Mouse (Mus musculus): Measurements from ENCODE around the gene Olfr31.
A peak's percentile ranks its signal among the peaks of the same experiment; 100 is the strongest.

Gene Olfr31

DNA sequence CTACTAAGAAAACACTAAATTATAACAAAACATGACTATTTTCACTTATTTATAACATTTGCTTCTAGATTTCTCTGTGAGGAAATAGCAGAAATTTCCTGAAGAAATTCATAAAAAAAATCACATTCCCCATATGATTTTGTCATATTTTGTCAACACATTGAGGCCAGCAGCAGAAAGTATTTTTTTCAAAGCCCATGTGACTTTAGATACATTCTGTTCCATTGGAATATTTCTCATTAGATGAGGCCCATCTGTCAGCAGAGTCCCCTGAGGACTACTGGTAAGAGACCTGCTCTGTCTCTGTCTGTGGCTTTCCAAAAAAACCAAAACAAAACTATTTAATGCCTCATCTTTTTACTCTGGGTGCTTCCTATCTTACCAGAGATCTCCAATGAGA is at the start of gene Olfr31:
Gene Olfr31, plus strand, starts transcription at position 301 of the 400 bp plus-strand sequence.
- no peak for DNase-seq

GRCm38 (mm10) chr14:14294426-14294825 is 28.2 kb upstream of the Olfr31 start:
- DNase-seq = peak; percentile 24

DNA sequence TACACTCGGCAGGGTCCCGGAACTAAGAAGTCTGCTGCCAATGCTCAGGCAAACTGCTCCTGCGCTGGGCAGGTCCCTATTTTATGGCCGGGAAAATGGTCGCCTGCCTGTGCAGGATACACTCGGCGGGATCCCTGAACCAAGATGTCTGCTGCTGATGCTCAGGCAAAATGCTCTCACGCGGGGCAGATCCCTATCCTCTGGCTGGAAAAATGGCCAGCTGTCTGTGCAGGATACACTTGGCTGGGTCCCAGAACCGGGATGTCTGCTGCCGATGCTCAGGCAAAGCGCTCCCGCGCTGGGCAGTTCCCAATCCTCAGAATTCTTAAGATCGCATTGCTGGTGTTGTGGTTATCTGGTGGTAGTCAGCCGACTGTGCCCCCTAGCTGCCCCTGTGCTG is 13.7 kb upstream of the Olfr31 start:
- DNase-seq = no peak

- DNase-seq = no peak
Observed at GRCm38 (mm10) chr14:14309416-14309815, 13.2 kb upstream of the Olfr31 start.

DNA sequence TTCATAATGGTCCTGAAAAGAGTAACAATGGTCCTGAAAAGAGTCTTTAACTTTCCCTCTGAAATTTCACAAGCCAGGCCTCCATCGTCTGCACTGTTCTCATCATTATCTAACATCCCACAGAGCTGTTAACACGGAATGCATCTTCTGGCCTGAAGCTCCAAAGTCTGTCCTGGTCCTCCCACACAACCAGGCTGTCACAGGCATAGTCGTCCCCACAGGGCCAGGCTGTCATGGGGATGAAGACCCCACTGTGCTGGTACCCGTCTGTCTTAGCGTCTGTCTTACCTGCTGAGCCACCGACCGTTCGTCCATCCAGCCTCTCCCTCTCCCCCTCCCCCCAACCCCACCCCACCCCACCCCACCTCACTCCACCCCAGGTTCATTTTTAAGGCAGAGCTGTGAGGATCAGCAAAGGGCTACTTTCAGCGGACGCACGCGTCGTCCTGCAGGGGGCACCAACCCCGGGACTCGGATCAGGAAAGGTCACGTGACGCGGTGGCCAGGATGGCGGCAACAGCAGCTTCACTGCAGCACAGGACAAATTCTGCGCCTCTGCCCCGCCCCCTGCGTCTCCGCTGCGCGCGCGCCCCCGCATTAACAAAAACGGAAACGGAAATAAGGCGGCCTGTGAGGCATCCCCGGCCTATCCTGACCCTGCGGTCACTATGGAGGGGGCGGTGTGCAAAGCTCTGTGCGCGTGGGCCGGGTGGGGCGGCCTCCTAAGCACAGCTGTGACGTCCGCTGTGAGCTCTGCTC is 22.7 kb downstream of the Olfr31 start:
- peak; percentile 96 for DNase-seq

GRCm38 (mm10) chr14:14345948-14346812 is 23.6 kb downstream of the Olfr31 start, which contains the start of gene Il3ra:
Gene Il3ra, plus strand, starts transcription at chr14:14346275.
- DNase-seq = peak; percentile 88

GRCm38 (mm10) chr14:14346813-14347100 is 24.1 kb downstream of the Olfr31 start:
- no peak for DNase-seq

DNA sequence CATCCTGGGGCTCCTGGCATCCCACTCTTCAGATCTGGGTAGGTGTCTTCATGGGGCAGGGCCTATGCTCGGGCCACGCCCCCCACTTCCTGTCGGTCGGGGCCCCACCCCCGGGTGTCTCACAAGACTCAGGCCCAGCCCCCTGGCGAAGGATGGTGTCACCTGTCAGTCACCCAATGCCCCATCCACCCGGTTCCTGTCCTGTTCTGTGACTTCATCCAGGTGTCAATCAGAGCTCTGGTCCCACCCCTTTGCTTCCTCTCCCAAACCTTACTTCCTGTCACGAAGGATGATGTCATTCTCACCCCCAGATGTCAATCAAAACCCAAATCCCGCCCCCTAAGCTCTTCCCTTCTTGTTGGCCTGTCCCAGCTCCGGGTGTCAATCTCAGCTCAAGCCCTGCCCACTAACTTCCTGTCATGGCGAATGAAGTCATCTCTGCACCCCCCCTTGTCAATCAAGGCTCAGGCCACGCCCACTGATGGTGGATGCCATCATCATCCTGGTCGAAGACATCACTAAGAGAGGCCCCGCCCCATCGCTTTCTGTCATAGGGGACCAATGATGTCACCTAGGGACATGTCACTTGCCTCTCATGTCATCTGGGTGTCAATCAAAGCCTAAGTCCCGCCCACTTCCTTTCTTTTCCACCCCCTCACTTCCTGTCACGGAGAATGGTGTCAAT is 24.7 kb downstream of the Olfr31 start:
- peak; percentile 45 for DNase-seq

DNA sequence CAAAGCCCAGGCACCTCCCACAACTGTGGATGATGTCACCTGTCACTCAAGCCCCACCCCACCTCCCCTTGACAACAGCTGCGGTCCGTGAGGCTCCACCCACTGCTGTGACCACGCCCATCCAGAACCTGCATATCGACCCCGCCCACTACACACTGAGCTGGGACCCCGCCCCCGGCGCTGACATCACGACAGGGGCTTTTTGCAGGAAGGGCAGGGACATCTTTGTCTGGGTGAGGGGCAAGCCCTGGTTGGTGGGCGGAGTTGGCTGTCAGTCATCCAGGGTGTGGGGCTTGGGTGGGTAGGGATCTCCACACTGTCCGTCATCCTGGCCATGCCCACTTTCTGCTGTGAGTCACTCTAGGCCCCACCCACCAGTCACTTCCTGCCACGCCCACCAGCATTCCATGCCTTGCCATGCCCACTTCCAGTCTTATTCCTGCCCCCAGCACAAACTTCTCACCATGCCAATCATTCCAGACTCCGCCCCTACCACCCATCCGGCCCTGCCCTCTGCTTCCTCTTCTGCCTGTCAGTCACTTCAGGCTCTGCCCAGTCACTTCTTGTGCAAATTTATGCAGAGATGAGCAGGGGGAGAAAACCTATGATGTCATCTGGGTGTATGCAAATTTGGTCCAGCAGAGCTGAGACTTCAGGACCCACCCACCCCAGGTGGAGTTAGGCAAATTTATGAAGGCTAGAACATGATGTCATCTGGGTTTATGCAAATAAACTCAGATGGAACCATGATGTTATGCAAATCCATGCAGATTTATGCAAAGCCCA is 25.4 kb downstream of the Olfr31 start:
- peak; percentile 50 for DNase-seq

- peak; percentile 41 for DNase-seq
Observed at GRCm38 (mm10) chr14:14348674-14349401, 26.2 kb downstream of the Olfr31 start.

DNA sequence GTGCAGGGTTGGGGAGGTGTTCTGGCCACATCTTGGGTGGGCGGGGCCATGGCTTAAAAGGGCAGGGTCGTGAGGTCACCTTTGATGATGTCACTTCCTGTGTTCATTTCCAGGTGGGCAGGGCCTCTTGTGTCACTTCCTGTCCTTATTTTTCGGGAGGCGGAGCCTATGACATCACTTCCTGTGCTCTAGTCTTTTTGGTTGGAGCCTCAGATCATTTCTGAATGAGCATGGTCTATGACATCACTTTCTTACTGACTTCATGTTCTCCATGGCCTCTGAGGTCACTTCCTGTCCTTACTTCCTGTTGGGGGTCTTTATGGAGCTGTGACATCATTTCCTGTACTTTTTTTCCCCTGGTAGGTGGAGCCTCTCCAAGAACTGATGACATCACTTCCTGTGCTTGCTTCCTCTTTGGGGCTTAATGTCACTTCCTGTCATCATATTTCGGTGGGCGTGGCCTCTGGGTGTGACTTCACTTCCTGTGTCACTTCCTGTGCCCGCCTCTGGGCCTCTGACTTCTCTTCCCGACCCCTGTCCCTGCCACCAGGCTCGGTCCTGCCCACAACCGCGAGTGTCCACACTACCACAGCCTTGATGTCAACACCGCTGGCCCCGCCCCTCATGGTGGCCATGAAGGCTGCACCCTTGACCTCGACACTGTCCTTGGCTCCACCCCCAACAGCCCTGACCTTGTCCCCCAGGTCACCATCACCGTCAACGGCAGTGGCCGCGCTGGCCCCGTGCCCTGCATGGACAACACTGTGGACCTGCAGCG is 27.0 kb downstream of the Olfr31 start:
- peak; percentile 25 for DNase-seq

DNA sequence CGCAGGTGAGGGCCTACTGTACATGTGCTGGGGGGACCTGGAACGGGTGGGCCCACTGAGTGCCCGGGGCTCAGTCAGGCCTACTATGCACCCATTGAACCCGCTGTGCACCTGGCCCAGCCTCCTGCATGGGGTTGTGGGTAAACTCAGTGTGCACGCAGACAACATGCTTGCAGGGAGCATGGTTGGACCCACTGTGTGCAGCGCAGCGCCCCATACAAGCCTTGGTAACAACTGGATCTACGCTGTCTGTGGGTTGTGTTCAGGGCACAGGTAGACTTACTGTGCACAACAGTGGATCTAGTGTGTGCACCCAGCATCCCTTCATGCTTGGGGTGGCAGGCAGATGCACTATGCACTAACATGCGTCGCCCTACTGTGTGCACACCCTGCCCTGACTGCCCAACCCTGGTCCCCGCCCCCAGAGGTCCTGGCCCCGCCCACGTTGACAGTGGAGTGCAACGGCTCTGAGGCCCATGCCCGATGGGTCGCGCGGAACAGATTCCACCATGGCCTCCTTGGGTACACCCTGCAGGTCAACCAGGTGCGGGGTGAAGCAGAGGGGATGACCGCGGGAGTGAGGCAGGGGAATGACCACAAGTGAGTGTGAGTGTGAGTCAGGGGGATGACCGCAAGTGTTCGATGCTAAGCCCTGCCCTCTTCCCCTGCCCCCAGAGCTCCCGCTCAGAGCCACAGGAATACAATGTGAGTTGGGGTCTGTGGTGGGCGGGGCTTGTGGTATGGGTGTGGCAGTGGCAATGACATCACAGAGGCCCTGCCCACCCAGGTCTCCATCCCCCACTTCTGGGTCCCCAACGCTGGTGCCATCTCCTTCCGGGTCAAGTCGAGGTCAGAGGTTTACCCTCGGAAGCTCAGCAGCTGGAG is 27.9 kb downstream of the Olfr31 start:
- DNase-seq = peak; percentile 17

GRCm38 (mm10) chr14:14351148-14351455 is 28.5 kb downstream of the Olfr31 start:
- no peak for DNase-seq

DNA sequence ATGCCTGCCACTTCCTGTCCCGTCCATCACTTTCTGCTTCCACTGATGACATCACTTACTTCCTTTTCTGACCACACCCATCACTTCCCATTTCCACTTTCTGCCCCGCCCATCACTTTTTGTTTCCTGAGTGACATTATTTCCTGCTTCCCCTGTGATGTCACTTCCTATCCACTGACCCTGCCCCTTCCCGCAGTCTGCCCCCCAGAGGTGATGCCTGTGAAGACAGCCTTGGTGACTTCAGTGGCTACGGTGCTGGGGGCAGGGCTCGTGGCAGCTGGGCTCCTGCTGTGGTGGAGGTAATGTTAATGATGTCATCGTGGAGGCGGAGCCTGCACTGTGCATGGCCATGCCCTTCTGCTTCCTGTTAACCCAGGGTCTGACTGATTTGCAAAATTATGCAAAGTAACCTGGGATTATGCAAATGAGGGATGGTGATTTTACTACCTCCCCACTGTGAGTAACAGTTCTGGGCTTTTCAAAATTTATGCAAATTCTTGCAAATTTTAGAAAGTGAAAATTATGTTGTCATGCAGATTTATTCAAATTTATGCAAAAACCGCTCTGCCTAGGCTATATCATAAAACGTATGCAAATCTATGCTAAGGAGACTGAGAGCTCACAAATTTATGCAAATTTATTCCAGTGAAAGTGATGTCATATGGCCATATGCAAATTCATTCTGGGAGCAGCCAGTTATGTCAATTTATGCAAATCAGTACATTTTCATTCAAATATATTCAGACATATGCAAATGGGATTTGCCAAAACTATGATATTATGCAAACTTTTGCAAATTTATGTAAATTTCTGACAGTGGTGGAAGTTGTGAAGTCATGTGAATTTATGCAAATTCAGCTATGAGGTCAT is 29.3 kb downstream of the Olfr31 start:
- DNase-seq = no peak

DNA sequence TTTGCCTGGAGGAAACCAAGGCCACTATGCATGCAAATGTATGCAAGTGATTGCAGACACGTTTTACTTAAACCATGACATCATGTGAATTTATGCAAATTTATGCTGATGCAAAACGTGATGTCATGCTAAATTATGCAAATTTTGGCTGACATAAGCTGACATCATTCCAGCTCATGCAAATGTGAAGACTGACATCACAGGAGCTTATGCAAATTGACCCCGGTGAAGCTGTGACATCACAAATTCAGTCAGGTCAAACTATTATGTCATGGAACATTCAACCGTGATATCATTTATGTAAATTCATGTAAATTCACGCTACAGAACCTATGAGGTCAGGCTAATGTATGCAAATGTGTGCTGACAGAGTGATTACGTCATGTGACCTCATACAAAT is 30.0 kb downstream of the Olfr31 start:
- DNase-seq = no peak

DNA sequence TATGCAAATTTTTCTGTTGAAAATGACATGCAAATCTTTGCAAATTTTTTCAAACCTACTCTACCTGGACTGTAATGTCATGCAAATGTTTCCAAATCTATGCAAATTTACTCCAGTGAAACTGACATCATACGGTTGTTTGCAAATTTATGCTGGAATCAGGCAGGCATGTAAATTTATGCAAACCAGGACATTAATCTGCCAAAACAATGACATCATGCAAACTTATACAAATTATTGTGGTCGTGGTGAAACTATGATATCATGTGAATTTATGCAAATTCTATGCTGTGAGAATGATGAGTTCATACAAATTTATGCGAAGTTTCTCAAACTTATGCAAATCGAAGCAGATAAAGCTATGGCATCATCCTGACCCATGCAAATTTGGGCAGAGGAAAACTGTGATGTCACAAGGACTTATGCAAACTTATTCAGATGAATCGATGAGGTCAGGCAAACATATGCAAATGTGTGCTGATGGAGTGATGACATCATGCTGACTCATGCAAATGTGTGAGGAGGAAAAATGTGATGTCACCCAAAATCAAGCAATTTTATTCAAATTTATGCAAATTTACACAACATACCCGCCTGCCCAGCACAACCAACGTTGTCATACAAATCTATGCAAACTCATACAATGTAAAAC is 30.6 kb downstream of the Olfr31 start:
- no peak for DNase-seq

DNA sequence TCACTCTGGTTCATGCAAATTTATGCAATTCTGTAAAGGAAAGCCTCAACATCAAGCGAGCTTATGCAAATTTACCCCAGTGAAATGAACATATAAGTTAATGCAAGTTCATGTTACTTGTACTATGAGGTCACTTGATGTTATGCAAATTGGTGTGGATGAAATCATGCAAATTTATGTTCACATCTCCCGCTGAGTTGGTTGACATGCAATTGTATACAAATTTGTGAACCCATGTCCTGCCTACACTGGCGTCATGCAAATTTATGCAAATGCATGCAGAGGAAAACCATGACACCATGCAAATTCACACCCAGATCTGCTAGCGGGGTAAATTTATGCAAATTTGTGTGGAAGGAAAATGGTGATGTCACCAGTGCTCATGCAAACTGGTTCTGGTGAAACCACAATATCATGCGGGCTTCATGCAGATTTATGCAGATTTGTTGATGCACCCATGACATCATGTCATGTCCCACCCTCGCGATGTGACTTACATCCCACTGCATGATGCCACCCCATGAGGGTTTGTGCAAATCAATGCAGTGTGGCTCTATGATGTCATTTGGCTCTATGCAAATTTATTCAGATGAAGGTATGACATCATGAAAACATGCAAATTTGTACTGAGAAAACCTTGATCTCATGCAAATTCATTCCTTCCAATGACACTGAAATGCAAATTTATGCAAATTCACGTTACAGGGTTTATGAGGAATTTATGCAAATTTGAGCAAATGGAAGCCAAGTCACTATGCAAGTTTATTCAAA is 31.3 kb downstream of the Olfr31 start:
- DNase-seq = no peak

All from kidney, postnatal 10 days (tissue).